Mouse (Mus musculus) neural tube, postnatal 0 days (tissue): ENCODE results near the gene Zfp185. TPM values are rescaled to one million over a fixed set of nuclear protein-coding genes. Genes with fewer than 3 reads are reported as not detected.

Experiments
- microRNA counts: library from miRNA; unstranded; fragments of <30 nt; microRNA quantifications from one replicate; lab custom pipeline; 2015
- microRNA-seq: library from miRNA; unstranded; fragments of <30 nt; microRNA quantifications from one replicate; pipeline ENCODE4, GENCODE M21; 2016
- polyA plus RNA-seq: library from polyadenylated mRNA; unstranded; fragments of >200 nt; fragmentation: Nextera tagmentation; extraction: Ambion mirVana; gene quantifications from 2 replicates; pipeline ENCODE4 v1.2.1, GENCODE M21; 2015

Gene Zfp185
- polyA plus RNA-seq = 0.43 and 0.97 TPM in 2 replicates

GRCm38 (mm10) chrX:72986841-72987519, at the start of gene Zfp185:
Gene Zfp185 (plus strand): TSS chrX:72987339.

GRCm38 (mm10) chrX:73037003-73037402, 49.9 kb downstream of the Zfp185 start, which contains the start of gene Pnma5:
Gene Pnma5 (minus strand): TSS chrX:73037103.

GRCm38 (mm10) chrX:73064415-73064793, 77.3 kb downstream of the Zfp185 start, which contains the start of gene Pnma3:
Gene Pnma3 (plus strand): TSS chrX:73064787.

MicroRNAs encoded within 50 kb of the gene (microRNA counts, 519-probe panel; counts per million panel counts)
- microRNA mmu-miR-2137 (lab: Ali Mortazavi, UCI) = 2,988 counts per million, percentile 13 among the panel's probes with 10 or more counts

Small RNAs within 50 kb of the gene (microRNA-seq; reads per million reads assigned to microRNA genes)
- 1.7 reads per million for gene Mir2137

Other genes with a start within 250 kb of the Zfp185 start
- gene Gabrq, start 162.2 kb upstream of the Zfp185 start, polyA plus RNA-seq = 5.1 and 5.6 TPM in 2 replicates
- 54.2 and 57.9 TPM in 2 replicates for gene Cetn2, start 68.9 kb upstream of the Zfp185 start, polyA plus RNA-seq
- 39.5 and 41.7 TPM in 2 replicates for gene Nsdhl, start 68.8 kb upstream of the Zfp185 start, polyA plus RNA-seq
- 0.23 and 0.27 TPM in 2 replicates for gene Pnma5, start 49.8 kb downstream of the Zfp185 start, polyA plus RNA-seq
- 5.8 and 7.3 TPM in 2 replicates for gene Pnma3, start 77.4 kb downstream of the Zfp185 start, polyA plus RNA-seq
- 1.4 TPM in 1 of 2 replicates, not detected in the other for gene Xlr4a, start 95.1 kb downstream of the Zfp185 start, polyA plus RNA-seq
- gene Xlr3a, start 109.8 kb downstream of the Zfp185 start, polyA plus RNA-seq = 2.1 and 4.1 TPM in 2 replicates
- 0.41 and 1.2 TPM in 2 replicates for gene Gm14685, start 129.7 kb downstream of the Zfp185 start, polyA plus RNA-seq
- not detected in 2 replicates for gene Xlr5b, start 161.5 kb downstream of the Zfp185 start, polyA plus RNA-seq
- gene DXBay18, start 162.1 kb downstream of the Zfp185 start, polyA plus RNA-seq = 0.84 TPM in 1 of 2 replicates, not detected in the other
- not detected in 2 replicates for gene Spin2d, start 189.7 kb downstream of the Zfp185 start, polyA plus RNA-seq
- gene Xlr3b, start 204.9 kb downstream of the Zfp185 start, polyA plus RNA-seq = 1.4 and 21.8 TPM in 2 replicates
- gene Xlr4b, start 227.0 kb downstream of the Zfp185 start, polyA plus RNA-seq = 0.94 TPM in 1 of 2 replicates, not detected in the other
- gene F8a, start 241.0 kb downstream of the Zfp185 start, polyA plus RNA-seq = 35.4 and 37.0 TPM in 2 replicates